In genomic region chr13:90136156-90136910, GRCm38 (mm10) we compare ENCODE assay signal across 10 mouse cellular contexts. TPM values are rescaled to one million over a fixed set of nuclear protein-coding genes. Genes with fewer than 3 reads are reported as not detected.
DNase-seq lines count a peak whose midpoint lies in the region; ATAC-seq and TF ChIP-seq lines count a peak whose summit lies in the region.
"Had no signal": no experiment of that assay in that cellular context is flagged by ENCODE, and none has a peak within 500 bp of the region (broad histone marks: within the 10 kb centered on the region; RNA-seq: fewer than 3 reads in every experiment).

No protein-coding gene starts in this region.

- no peak for TF ChIP-seq CTCF in CH12.LX (conservative IDR thresholded peaks at IDR 0.05 in 1 of 2, IDR thresholded peaks at IDR 0.05 in 1 of 2; ENCODE audit: low read depth in 2 of 2, low read length in 2 of 2)

- TF ChIP-seq RAD21 in CH12.LX (IDR thresholded peaks at IDR 0.05; ENCODE audit: low read depth, low read length) = no peak

- no peak overlapping the region for H3K9ac ChIP-seq in CH12.LX (ENCODE audit: insufficient read depth, low read depth)
- H3K9ac ChIP-seq in forebrain, embryonic 13.5 days = no peak overlapping the region
- H3K9ac ChIP-seq in hindbrain, embryonic 16.5 days (ENCODE audit: low read depth, low read length) = no peak overlapping the region
- H3K9ac ChIP-seq: embryonic facial prominence, embryonic 13.5 days; limb, embryonic 12.5 days had no signal

- TF ChIP-seq POLR2A in CH12.LX (IDR thresholded peaks at IDR 0.05; ENCODE audit: low read depth, low read length) (no peak), myocyte (IDR thresholded peaks at IDR 0.05; ENCODE audit: insufficient read length, low read depth) (no peak)

- peak; percentile 3 to 12 for DNase-seq in heart, adult 18-20 months
- DNase-seq in heart, embryonic 10.5 days (ENCODE audit: low spot score) = no peak
- DNase-seq in CH12.LX (ENCODE audit: extremely low read depth) = peak; percentile 33
- no peak for DNase-seq in yolk sac, embryonic 10.5 days (ENCODE audit: low spot score)

- H3K27me3 ChIP-seq in heart, embryonic 10.5 days (ENCODE audit: insufficient read depth, poor library complexity, severe bottlenecking) = no peaks in the 10 kb centered on the region
- H3K27me3 ChIP-seq in CH12.LX (replicated peaks) (no peaks in the 10 kb centered on the region), myocyte (ENCODE audit: control insufficient read depth, insufficient read depth, insufficient read length) (no peaks in the 10 kb centered on the region)
- H3K27me3 ChIP-seq in forebrain, embryonic 13.5 days = no peaks in the 10 kb centered on the region
- no peaks in the 10 kb centered on the region for H3K27me3 ChIP-seq in hindbrain, embryonic 16.5 days (replicated peaks; ENCODE audit: control insufficient read depth, insufficient read depth, low read length)
- H3K27me3 ChIP-seq: embryonic facial prominence, embryonic 13.5 days; limb, embryonic 12.5 days had no signal

- no peaks in the 10 kb centered on the region for H3K4me1 ChIP-seq in heart, embryonic 10.5 days
- H3K4me1 ChIP-seq in CH12.LX (ENCODE audit: control insufficient read depth in 1 of 2, insufficient read depth in 2 of 2) = peaks cover 0 to 9% of the 10 kb centered on the region in 2 experiments; a peak in 2 of 4 replicates
- H3K4me1 ChIP-seq in forebrain, embryonic 13.5 days = peaks cover 10% of the 10 kb centered on the region
- H3K4me1 ChIP-seq in hindbrain, embryonic 16.5 days (ENCODE audit: control insufficient read depth, insufficient read depth, low read depth, low read length) = peaks cover 13% of the 10 kb centered on the region; the same call in 1 of the 2 replicates

- 81% methylated on average over 3 of the region's 3 CpGs for WGBS in heart, embryonic 10.5 days
- WGBS in forebrain, embryonic 13.5 days = 51% methylated on average over 3 of the region's 3 CpGs
- 43% methylated on average over 3 of the region's 3 CpGs for whole genome bisulfite sequencing in hindbrain, embryonic 16.5 days

- peak; percentile 87 for ATAC-seq in forebrain, embryonic 13.5 days
- peak; percentile 98 for ATAC-seq in hindbrain, embryonic 16.5 days
- no peak for ATAC-seq in activated CD4-positive, CD25-positive, alpha-beta regulatory T cell, adult 4 months

- H3ac ChIP-seq in myocyte (ENCODE audit: control insufficient read depth, insufficient read length) = no peak overlapping the region

- H3K4me3 ChIP-seq in heart, embryonic 10.5 days = no peak overlapping the region
- H3K4me3 ChIP-seq in CH12.LX (replicated peaks in 1 of 3; ENCODE audit: low read depth in 2 of 3, low read length in 2 of 3, poor library complexity in 1 of 3) (no peak overlapping the region), myocyte (no peak overlapping the region)
- no peak overlapping the region for H3K4me3 ChIP-seq in forebrain, embryonic 13.5 days
- H3K4me3 ChIP-seq in hindbrain, embryonic 16.5 days (ENCODE audit: low read length) = no peak overlapping the region
- H3K4me3 ChIP-seq: embryonic facial prominence, embryonic 13.5 days; limb, embryonic 12.5 days had no signal

- H3K79me2 ChIP-seq in CH12.LX (replicated peaks; ENCODE audit: control insufficient read depth, extremely low read depth, insufficient read depth, poor library complexity, severe bottlenecking) (no peaks in the 10 kb centered on the region), myocyte (ENCODE audit: control insufficient read depth, insufficient read depth) (no peaks in the 10 kb centered on the region)

- H3K4me2 ChIP-seq in CH12.LX (ENCODE audit: insufficient read depth, low read depth, poor library complexity, severe bottlenecking) (no peak overlapping the region), myocyte (ENCODE audit: low read depth) (peak overlapping the region; percentile 12)
- no peak overlapping the region for H3K4me2 ChIP-seq in forebrain, embryonic 13.5 days
- H3K4me2 ChIP-seq in hindbrain, embryonic 16.5 days (ENCODE audit: low read length) = no peak overlapping the region
- H3K4me2 ChIP-seq: embryonic facial prominence, embryonic 13.5 days; limb, embryonic 12.5 days had no signal

- TF ChIP-seq EP300 in CH12.LX (IDR thresholded peaks at IDR 0.05; ENCODE audit: low read length) = no peak

- H3K9me3 ChIP-seq in heart, embryonic 10.5 days = no peaks in the 10 kb centered on the region
- no peaks in the 10 kb centered on the region for H3K9me3 ChIP-seq in CH12.LX (replicated peaks; ENCODE audit: low read length)
- no peaks in the 10 kb centered on the region for H3K9me3 ChIP-seq in forebrain, embryonic 13.5 days (replicated peaks)
- no peaks in the 10 kb centered on the region for H3K9me3 ChIP-seq in hindbrain, embryonic 16.5 days (ENCODE audit: control insufficient read depth, low read length)
- H3K9me3 ChIP-seq: embryonic facial prominence, embryonic 13.5 days; limb, embryonic 12.5 days had no signal

- dilution Hi-C loops in CH12.LX (cut with MboI; ENCODE audit: extremely low pct_ligation_motif_present, extremely low pct_unique_long_range_greater_than_20kb, low sequenced_read_pairs) = no loop called here

- in situ Hi-C loops in CH12.LX (cut with MboI; ENCODE audit: low pct_ligation_motif_present, low pct_unique_long_range_greater_than_20kb, low sequenced_read_pairs) = no loop called here

- H3K27ac ChIP-seq in heart, embryonic 10.5 days = no peak overlapping the region
- no peak overlapping the region for H3K27ac ChIP-seq in CH12.LX (ENCODE audit: insufficient read depth, low read depth)
- H3K27ac ChIP-seq in forebrain, embryonic 13.5 days = peak overlapping the region; percentile 51
- H3K27ac ChIP-seq in hindbrain, embryonic 16.5 days (ENCODE audit: low read depth, low read length) = peak overlapping the region; percentile 70
- H3K27ac ChIP-seq: embryonic facial prominence, embryonic 13.5 days; limb, embryonic 12.5 days had no signal

- no peaks in the 10 kb centered on the region for H3K36me3 ChIP-seq in heart, embryonic 10.5 days
- no peaks in the 10 kb centered on the region for H3K36me3 ChIP-seq in CH12.LX (replicated peaks in 1 of 2; ENCODE audit: control insufficient read depth in 1 of 2, insufficient read depth in 1 of 2, low read length in 1 of 2)
- no peaks in the 10 kb centered on the region for H3K36me3 ChIP-seq in forebrain, embryonic 13.5 days (ENCODE audit: poor library complexity, severe bottlenecking)
- no peaks in the 10 kb centered on the region for H3K36me3 ChIP-seq in hindbrain, embryonic 16.5 days (ENCODE audit: control insufficient read depth, insufficient read depth, low read length)
- no peaks in the 10 kb centered on the region for H3K36me3 ChIP-seq in myocyte (ENCODE audit: control insufficient read depth, insufficient read depth)
- H3K36me3 ChIP-seq: embryonic facial prominence, embryonic 13.5 days; limb, embryonic 12.5 days had no signal

TF ChIP-seq in CH12.LX, 34 proteins besides CTCF, POLR2A, EP300 and RAD21 (continues in another document):
- TF ChIP-seq GABPA (IDR thresholded peaks at IDR 0.05; ENCODE audit: insufficient replicate concordance, low read depth, low read length) (no peak), MAFK (IDR thresholded peaks at IDR 0.05; ENCODE audit: insufficient replicate concordance, low read length) (no peak), MXI1 (IDR thresholded peaks at IDR 0.05; ENCODE audit: low read depth, low read length) (no peak), HCFC1 (IDR thresholded peaks at IDR 0.05; ENCODE audit: low read depth, low read length) (no peak), E2F4 (IDR thresholded peaks at IDR 0.05; ENCODE audit: insufficient replicate concordance, low read depth, low read length) (no peak), ELF1 (IDR thresholded peaks at IDR 0.05; ENCODE audit: low read depth, low read length) (no peak), PAX5 (IDR thresholded peaks at IDR 0.05; ENCODE audit: low read length) (no peak), KAT2A (IDR thresholded peaks at IDR 0.05; ENCODE audit: insufficient replicate concordance, low read length) (no peak), MYC (IDR thresholded peaks at IDR 0.05; ENCODE audit: low read depth, low read length) (no peak)

TF ChIP-seq in myocyte, 11 proteins besides CTCF, POLR2A, EP300 and RAD21:
- TF ChIP-seq REST (IDR thresholded peaks at IDR 0.05; ENCODE audit: insufficient read depth, insufficient read length) = no peak
- TF ChIP-seq MAX (IDR thresholded peaks at IDR 0.05; ENCODE audit: low read depth) = no peak
- peak; percentile 40 to 78 (median 62) for TF ChIP-seq MYOD1 (IDR thresholded peaks at IDR 0.05; ENCODE audit: control insufficient read depth in 1 of 3, insufficient read length in 2 of 3, low read depth in 2 of 3)
- TF ChIP-seq MYOG (IDR thresholded peaks at IDR 0.05; ENCODE audit: control insufficient read depth in 1 of 3, insufficient read depth in 1 of 3, insufficient read length in 2 of 3, low read depth in 2 of 3) = peak in 1 of 3 experiments; percentile 45
- TF ChIP-seq CEBPB (IDR thresholded peaks at IDR 0.05; ENCODE audit: insufficient read depth, poor library complexity, severe bottlenecking) = no peak

RNA-seq across cellular contexts. Expression of gene Xrcc4, which starts 46.9 kb away (rescaled TPM):
- total RNA-seq in heart, adult 18-20 months (2021) = 1 to 10 TPM; 9.3 to 10.0 TPM
- 15.4 and 16.4 TPM in 2 replicates for polyA plus RNA-seq in heart, embryonic 10.5 days (2016; fragmentation: Nextera tagmentation; extraction: Ambion mirVana)
- total RNA-seq in CH12.LX (2012; rRNA removed) = 6.2 and 6.8 TPM in 2 replicates
- total RNA-seq in CH12.LX (2014; rRNA removed) = 19.6 and 21.5 TPM in 2 replicates
- 10.0 and 10.5 TPM in 2 replicates for polyA plus RNA-seq in CH12.LX (2012; ENCODE audit: insufficient read length, low read depth)
- polyA plus RNA-seq in forebrain, embryonic 13.5 days (2015; fragmentation: Nextera tagmentation; extraction: Ambion mirVana) = 14.2 and 16.2 TPM in 2 replicates
- polyA plus RNA-seq in hindbrain, embryonic 16.5 days (2015; fragmentation: Nextera tagmentation; extraction: Ambion mirVana) = 16.5 and 18.6 TPM in 2 replicates
- 7.6 TPM for polyA plus RNA-seq in myocyte (2012; fragmentation: generic; extraction: Trizol)
- 10 to 100 TPM; 19.6 to 23.6 TPM for polyA plus RNA-seq in activated CD4-positive, CD25-positive, alpha-beta regulatory T cell, adult 4 months (2017; shearing (Covaris generic))

RNA-seq across cellular contexts. Expression of gene Tmem167, which starts 47.4 kb away (rescaled TPM):
- total RNA-seq in heart, adult 18-20 months (2021) = 1 to 10 TPM; 5.4 to 5.5 TPM
- 52.1 and 56.3 TPM in 2 replicates for polyA plus RNA-seq in heart, embryonic 10.5 days (2016; fragmentation: Nextera tagmentation; extraction: Ambion mirVana)
- total RNA-seq in CH12.LX (2012; rRNA removed) (14.1 and 20.5 TPM in 2 replicates), CH12.LX (2014; rRNA removed) (38.6 and 41.5 TPM in 2 replicates)
- polyA plus RNA-seq in CH12.LX (2012; ENCODE audit: insufficient read length, low read depth) (21.4 and 24.5 TPM in 2 replicates), myocyte (2012; fragmentation: generic; extraction: Trizol) (8.1 TPM)
- polyA plus RNA-seq in forebrain, embryonic 13.5 days (2015; fragmentation: Nextera tagmentation; extraction: Ambion mirVana) = 56.5 and 57.5 TPM in 2 replicates
- 40.9 and 42.7 TPM in 2 replicates for polyA plus RNA-seq in hindbrain, embryonic 16.5 days (2015; fragmentation: Nextera tagmentation; extraction: Ambion mirVana)
- polyA plus RNA-seq in activated CD4-positive, CD25-positive, alpha-beta regulatory T cell, adult 4 months (2017; shearing (Covaris generic)) = 10 to 100 TPM; 47.8 to 73.8 TPM

Comparison
In these comparisons a context has a peak if more than half of its experiments do, and no peak if none do; other contexts are left out.
1. DNase-seq: peak in heart, adult 18-20 months (2 of 2) and CH12.LX (single experiment); none in heart, embryonic 10.5 days (single experiment) and yolk sac, embryonic 10.5 days (single experiment).
2. H3K27ac ChIP-seq: peak in forebrain, embryonic 13.5 days (single experiment) and hindbrain, embryonic 16.5 days (single experiment); none in heart, embryonic 10.5 days (single experiment) and CH12.LX (single experiment).